Comparison of ENCODE assay signal across 22 mouse cellular contexts in the genomic region with DNA sequence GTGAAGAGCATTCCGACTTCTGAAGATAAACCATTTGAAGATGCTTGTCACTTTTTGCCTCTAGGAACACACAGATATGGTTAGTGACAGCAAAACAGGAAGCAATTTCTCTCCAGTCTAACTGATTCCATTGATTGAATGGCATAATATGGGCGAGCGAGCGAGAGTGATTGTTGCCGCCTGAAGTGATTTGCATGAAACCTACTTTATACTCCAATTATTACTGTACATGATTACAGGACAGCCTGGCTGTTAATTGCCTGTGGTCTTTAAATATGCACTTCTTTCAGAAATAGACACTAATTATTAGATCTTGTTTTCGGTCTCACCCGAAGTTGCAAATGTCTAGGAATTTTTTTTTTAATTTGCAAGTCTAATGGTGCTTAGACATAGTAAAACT.
"Had no signal": no experiment of that assay in that cellular context is flagged by ENCODE, and none has a peak within 500 bp of the region (broad histone marks: within the 10 kb centered on the region; RNA-seq: fewer than 3 reads in every experiment).

No protein-coding gene starts in this region.

- H3K4me1 ChIP-seq: limb, embryonic 10.5 days; liver, embryonic 12.5 days; liver, embryonic 15.5 days; lung, embryonic 15.5 days; neural tube, embryonic 12.5 days; neural tube, embryonic 15.5 days had no signal

- DNase-seq: kidney, adult 9 months; kidney, postnatal 14 days; kidney, postnatal 4 days; layer of hippocampus, adult 9-11 months; liver; lung, adult 18-20 months; lung, postnatal 10 days; lung, postnatal 36 days; midbrain, embryonic 14.5 days; right cerebral cortex, postnatal 4 days; thymus, adult 2 months; thymus, postnatal 36 days had no signal

- ATAC-seq: liver, embryonic 12.5 days had no signal

- H3K4me2 ChIP-seq: limb, embryonic 13.5 days; liver, embryonic 12.5 days; liver, embryonic 15.5 days; lung, embryonic 15.5 days; neural tube, embryonic 12.5 days; neural tube, embryonic 15.5 days had no signal

- H3K27ac ChIP-seq: limb, embryonic 10.5 days; limb, embryonic 13.5 days; liver, embryonic 12.5 days; liver, embryonic 15.5 days; lung, embryonic 15.5 days; midbrain, embryonic 10.5 days; neural tube, embryonic 12.5 days; neural tube, embryonic 15.5 days; stomach, postnatal 0 days had no signal

- H3K9ac ChIP-seq: limb, embryonic 13.5 days; liver, embryonic 12.5 days; liver, embryonic 15.5 days; lung, embryonic 15.5 days; neural tube, embryonic 12.5 days; neural tube, embryonic 15.5 days had no signal

- H3K4me3 ChIP-seq: limb, embryonic 10.5 days; limb, embryonic 13.5 days; liver, embryonic 12.5 days; liver, embryonic 15.5 days; lung, embryonic 15.5 days; megakaryocyte, embryonic 14.5 days; midbrain, embryonic 10.5 days; neural tube, embryonic 12.5 days; neural tube, embryonic 15.5 days had no signal

- H3K9me3 ChIP-seq: limb, embryonic 10.5 days; liver, embryonic 12.5 days; liver, embryonic 15.5 days; lung, embryonic 15.5 days; midbrain, embryonic 10.5 days; neural tube, embryonic 12.5 days; neural tube, embryonic 15.5 days had no signal

- H3K36me3 ChIP-seq: liver, embryonic 12.5 days; liver, embryonic 15.5 days; lung, embryonic 15.5 days; neural tube, embryonic 12.5 days had no signal

- H3K27me3 ChIP-seq: limb, embryonic 13.5 days; liver, embryonic 12.5 days; liver, embryonic 15.5 days; lung, embryonic 15.5 days; megakaryocyte, embryonic 14.5 days; neural tube, embryonic 12.5 days; neural tube, embryonic 15.5 days had no signal
